Mouse (Mus musculus): ENCODE data around the gene Oscp1. TPM values are rescaled to one million over a fixed set of nuclear protein-coding genes. Genes with fewer than 3 reads are reported as not detected.
A peak's percentile ranks its signal among the peaks of the same experiment; 100 is the strongest.
"Not testable (repeated sequence)": the region's sequence is repeated elsewhere in the genome, so short reads cannot be mapped to it uniquely, and the experiment has no call there.

The Oscp1 gene
- polyA plus RNA-seq, 1 experiment from 2014 or later: 30.2 TPM

GRCm38 (mm10) chr4:126090101-126090847 lies 31.9 kb downstream of the Oscp1 start:
- H3K9ac ChIP-seq: no peak overlapping the region
- no peaks in the 10 kb centered on the region for H3K27me3 ChIP-seq
- H3K4me2 ChIP-seq: no peak overlapping the region
- 81% methylated on average over 7 of the region's 7 CpGs for WGBS
- peaks cover 4% of the 10 kb centered on the region; the same call in 1 of the 2 replicates for H3K4me1 ChIP-seq (replicated peaks)
- no peak overlapping the region for H3K4me3 ChIP-seq
- H3K36me3 ChIP-seq: peaks cover 20% of the 10 kb centered on the region; the same call in 1 of the 2 replicates
- H3K9me3 ChIP-seq: no peaks in the 10 kb centered on the region
- H3K27ac ChIP-seq (replicated peaks): no peak overlapping the region
- ATAC-seq (ENCODE audit: low read depth): no peak

GRCm38 (mm10) chr4:126090848-126091124 lies 32.4 kb downstream of the Oscp1 start:
- 84% methylated on average over 4 of the region's 4 CpGs for WGBS

GRCm38 (mm10) chr4:126091873-126092272 lies 33.5 kb downstream of the Oscp1 start:
- Histone ChIP-seq H3K4me3 (no peak overlapping the region), H3K9me3 (no peaks in the 10 kb centered on the region), H3K4me1 (replicated peaks) (peaks cover 3% of the 10 kb centered on the region; the same call in 1 of the 2 replicates), H3K27ac (replicated peaks) (no peak overlapping the region), H3K4me2 (no peak overlapping the region), H3K36me3 (peaks cover 20% of the 10 kb centered on the region; the same call in 1 of the 2 replicates), H3K27me3 (no peaks in the 10 kb centered on the region), H3K9ac (no peak overlapping the region)
- WGBS: 81% methylated on average over 8 of the region's 8 CpGs
- no peak for ATAC-seq (ENCODE audit: low read depth)

More at GRCm38 (mm10) chr4:126090848-126091124, 32.4 kb downstream of the Oscp1 start:
- no peak overlapping the region for H3K27ac ChIP-seq (replicated peaks)
- no peaks in the 10 kb centered on the region for H3K27me3 ChIP-seq
- H3K4me1 ChIP-seq (replicated peaks): peaks cover 4% of the 10 kb centered on the region; the same call in 1 of the 2 replicates
- H3K9me3 ChIP-seq: no peaks in the 10 kb centered on the region
- no peak for ATAC-seq (ENCODE audit: low read depth)
- H3K4me3 ChIP-seq: no peak overlapping the region
- no peak overlapping the region for H3K9ac ChIP-seq
- peaks cover 20% of the 10 kb centered on the region; the same call in 1 of the 2 replicates for H3K36me3 ChIP-seq
- no peak overlapping the region for H3K4me2 ChIP-seq

GRCm38 (mm10) chr4:126095622-126096430 lies 37.5 kb downstream of the Oscp1 start:
- 58% methylated on average over 14 of the region's 14 CpGs for WGBS
- Histone ChIP-seq H3K27ac (replicated peaks) (0 out of 2 replicates have a peak overlapping the region, but pooled peaks have one; percentile 84), H3K4me3 (peak overlapping the region; percentile 61; the same call in 1 of the 2 replicates), H3K4me2 (peak overlapping the region; percentile 66), H3K4me1 (replicated peaks) (peaks cover 14% of the 10 kb centered on the region; the same call in 1 of the 2 replicates)
- H3K9me3 ChIP-seq; ATAC-seq (ENCODE audit: low read depth); H3K27me3 ChIP-seq; H3K36me3 ChIP-seq; H3K9ac ChIP-seq: not testable (repeated sequence)

GRCm38 (mm10) chr4:126096464-126097111 lies 38.2 kb downstream of the Oscp1 start, which contains the start of gene Lsm10:
Gene Lsm10 (plus strand): TSS chr4:126096623.
- peak; percentile 97 for ATAC-seq (ENCODE audit: low read depth)
- peaks cover 14% of the 10 kb centered on the region; the same call in 1 of the 2 replicates for H3K4me1 ChIP-seq (replicated peaks)
- H3K36me3 ChIP-seq: peaks cover 5% of the 10 kb centered on the region; the same call in 1 of the 2 replicates
- H3K9ac ChIP-seq: peak within 1 kb of the TSS; percentile 79
- no peaks in the 10 kb centered on the region for H3K27me3 ChIP-seq
- H3K4me3 ChIP-seq: peak within 1 kb of the TSS; percentile 61
- peak within 1 kb of the TSS; percentile 66 for H3K4me2 ChIP-seq
- no peaks in the 10 kb centered on the region for H3K9me3 ChIP-seq
- H3K27ac ChIP-seq (replicated peaks): peak within 1 kb of the TSS; percentile 84
- WGBS: 3% methylated on average over 37 of the region's 37 CpGs

GRCm38 (mm10) chr4:126097711-126098253 lies 39.4 kb downstream of the Oscp1 start:
- H3K36me3 ChIP-seq: peaks cover 5% of the 10 kb centered on the region; the same call in 1 of the 2 replicates
- ATAC-seq (ENCODE audit: low read depth): no peak
- H3K27me3 ChIP-seq: no peaks in the 10 kb centered on the region
- no peak overlapping the region for H3K4me3 ChIP-seq
- no peak overlapping the region for H3K9ac ChIP-seq
- no peaks in the 10 kb centered on the region for H3K9me3 ChIP-seq
- H3K4me1 ChIP-seq (replicated peaks): peaks cover 24% of the 10 kb centered on the region
- H3K4me2 ChIP-seq: no peak overlapping the region
- WGBS: 93% methylated on average over 20 of the region's 20 CpGs
- no peak overlapping the region for H3K27ac ChIP-seq (replicated peaks)

- Histone ChIP-seq H3K9ac (no peak overlapping the region), H3K4me2 (no peak overlapping the region), H3K9me3 (no peaks in the 10 kb centered on the region), H3K4me1 (replicated peaks) (peaks cover 33% of the 10 kb centered on the region), H3K36me3 (peaks cover 5% of the 10 kb centered on the region; the same call in 1 of the 2 replicates), H3K27ac (replicated peaks) (no peak overlapping the region), H3K27me3 (no peaks in the 10 kb centered on the region), H3K4me3 (no peak overlapping the region)
- no peak for ATAC-seq (ENCODE audit: low read depth)
- WGBS: 95% methylated on average over 3 of the region's 3 CpGs
Observed at GRCm38 (mm10) chr4:126099365-126099764, 41.0 kb downstream of the Oscp1 start.

- Histone ChIP-seq H3K4me2 (no peak overlapping the region), H3K9me3 (no peaks in the 10 kb centered on the region), H3K4me3 (no peak overlapping the region), H3K27me3 (no peaks in the 10 kb centered on the region), H3K9ac (no peak overlapping the region), H3K27ac (replicated peaks) (no peak overlapping the region), H3K36me3 (peaks cover 5% of the 10 kb centered on the region; the same call in 1 of the 2 replicates), H3K4me1 (replicated peaks) (peaks cover 47% of the 10 kb centered on the region)
- ATAC-seq (ENCODE audit: low read depth): no peak
- 88% methylated on average over 3 of the region's 3 CpGs for WGBS
Observed at GRCm38 (mm10) chr4:126100764-126101163, 42.4 kb downstream of the Oscp1 start.

GRCm38 (mm10) chr4:126102061-126102841 lies 43.9 kb downstream of the Oscp1 start:
- no peak for ATAC-seq (ENCODE audit: low read depth)
- H3K9ac ChIP-seq: 0 out of 2 replicates have a peak overlapping the region, but pooled peaks have one; percentile 62
- WGBS: 32% methylated on average over 7 of the region's 7 CpGs
- H3K4me2 ChIP-seq: peak overlapping the region; percentile 98
- H3K9me3 ChIP-seq: no peaks in the 10 kb centered on the region
- H3K27ac ChIP-seq (replicated peaks): peak overlapping the region; percentile 91
- peaks cover 51% of the 10 kb centered on the region for H3K4me1 ChIP-seq (replicated peaks)
- no peaks in the 10 kb centered on the region for H3K27me3 ChIP-seq
- H3K36me3 ChIP-seq: peaks cover 5% of the 10 kb centered on the region; the same call in 1 of the 2 replicates
- H3K4me3 ChIP-seq: peak overlapping the region; percentile 92; the same call in 1 of the 2 replicates

- H3K4me2 ChIP-seq: peak overlapping the region; percentile 98
- peak overlapping the region; percentile 91 for H3K27ac ChIP-seq (replicated peaks)
- H3K9ac ChIP-seq: peak overlapping the region; percentile 62
- no peaks in the 10 kb centered on the region for H3K27me3 ChIP-seq
- WGBS: under 1% methylated on average over 15 of the region's 15 CpGs
- H3K4me3 ChIP-seq: peak overlapping the region; percentile 92
- ATAC-seq (ENCODE audit: low read depth): peak; percentile 62
- peaks cover 5% of the 10 kb centered on the region; the same call in 1 of the 2 replicates for H3K36me3 ChIP-seq
- H3K4me1 ChIP-seq (replicated peaks): peaks cover 48% of the 10 kb centered on the region
- H3K9me3 ChIP-seq: no peaks in the 10 kb centered on the region
Observed at GRCm38 (mm10) chr4:126103057-126103581, 44.8 kb downstream of the Oscp1 start.

Measured in neural tube, embryonic 13.5 days (tissue).